Mouse (Mus musculus) hindbrain, embryonic 12.5 days (tissue): Measurements from ENCODE around the gene Rgs6. TPM values are rescaled to one million over a fixed set of nuclear protein-coding genes. Genes with fewer than 3 reads are reported as not detected.

ENCODE experiments used
- ATAC-seq: fragments of 200-750 bp; cut with Nextera tagmentation; 2 replicates; pipeline ENCODE4 v1.8.0; 2017; ENCODE audit warnings: moderate TSS enrichment; ENCODE audit not compliant: low FRiP score
- H3K27ac ChIP-seq: fragments of 300-500 bp; sonication (generic); 2 replicates; pipeline ENCODE4 v1.5.1; 2016; ENCODE audit warnings: mild to moderate bottlenecking
- H3K27me3 ChIP-seq: fragments of 300-500 bp; sonication (generic); 2 replicates; pipeline ENCODE4 v1.6.1; 2016; ENCODE audit warnings: mild to moderate bottlenecking
- H3K36me3 ChIP-seq: fragments of 300-500 bp; sonication (generic); 2 replicates; pipeline ENCODE4 v1.6.1; 2016; ENCODE audit warnings: mild to moderate bottlenecking
- H3K4me1 ChIP-seq: fragments of 300-500 bp; sonication (generic); 2 replicates; pipeline ENCODE4 v1.6.1; 2016
- H3K4me2 ChIP-seq: fragments of 300-500 bp; sonication (generic); replicated peaks from 2 replicates; pipeline ENCODE4 v1.6.1; 2016; ENCODE audit warnings: mild to moderate bottlenecking
- H3K4me3 ChIP-seq: fragments of 300-500 bp; sonication (generic); 2 replicates; pipeline ENCODE4 v1.5.1; 2016; ENCODE audit warnings: mild to moderate bottlenecking
- H3K9ac ChIP-seq: fragments of 300-500 bp; sonication (generic); 2 replicates; pipeline ENCODE4 v1.6.1; 2016; ENCODE audit warnings: mild to moderate bottlenecking, moderate library complexity
- H3K9me3 ChIP-seq: fragments of 300-500 bp; sonication (generic); replicated peaks from 2 replicates; pipeline ENCODE4 v1.6.1; 2016; ENCODE audit warnings: mild to moderate bottlenecking
- WGBS: fragments of 180-500 bp; shearing (Covaris S2); methylation state at CpG from one replicate; pipeline ENCODE4 v1.1.7; 2016; 5-methylcytosine and 5-hydroxymethylcytosine counted together
- polyA plus RNA-seq: library from polyadenylated mRNA; unstranded; fragments of >200 nt; fragmentation: Nextera tagmentation; extraction: Ambion mirVana; gene quantifications from 2 replicates; pipeline ENCODE4 v1.2.1, GENCODE M21; 2016

Gene Rgs6
- polyA plus RNA-seq, 1 experiment from 2014 or later = 2.4 TPM

- H3K36me3 ChIP-seq = no peaks in the 10 kb centered on the region
- no peak for ATAC-seq
- H3K27me3 ChIP-seq = no peaks in the 10 kb centered on the region
- H3K9ac ChIP-seq = no peak overlapping the region
- 80% methylated on average over 5 of the region's 5 CpGs for WGBS
- H3K4me3 ChIP-seq = no peak overlapping the region
- no peaks in the 10 kb centered on the region for H3K9me3 ChIP-seq
- H3K4me2 ChIP-seq = no peak overlapping the region
- peaks cover 21% of the 10 kb centered on the region for H3K4me1 ChIP-seq
- no peak overlapping the region for H3K27ac ChIP-seq
These were observed 482.8 kb downstream of the Rgs6 start for GRCm38 (mm10) chr12:83070848-83071247.

DNA sequence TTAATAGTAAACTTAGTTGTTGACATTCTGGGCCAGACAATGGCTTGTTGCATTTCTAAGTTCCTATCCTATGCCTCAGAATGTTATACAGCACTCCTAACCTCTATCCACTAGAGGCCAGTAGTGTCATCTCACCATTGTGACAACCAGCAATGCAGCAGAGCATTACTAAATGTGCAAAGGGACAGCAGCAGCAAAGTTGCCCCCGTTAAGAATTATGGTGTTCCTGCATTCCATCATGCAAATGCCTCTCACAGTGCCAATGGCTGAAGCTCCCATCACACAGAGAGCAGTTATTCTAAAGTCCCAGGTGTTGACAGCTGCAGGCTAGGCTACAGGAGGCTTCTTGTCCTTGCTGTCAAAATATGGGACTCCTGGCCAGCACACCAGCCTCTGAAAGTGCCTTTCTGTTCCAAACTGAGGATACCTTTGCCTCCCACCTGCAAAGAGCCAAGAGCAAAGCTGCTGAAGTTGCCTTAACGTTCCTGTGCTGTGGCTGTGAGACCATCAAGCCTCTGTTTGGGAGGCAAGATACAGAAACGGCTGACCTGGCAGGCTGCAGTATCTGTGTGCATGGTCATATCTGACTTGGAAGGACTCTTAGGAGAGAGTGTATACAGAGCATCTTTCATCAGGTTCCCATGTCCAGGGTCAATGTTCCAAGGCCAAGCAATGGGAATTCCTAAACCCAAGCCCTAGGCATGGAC is 484.2 kb downstream of the Rgs6 start:
- WGBS = 41% methylated on average over 3 of the region's 3 CpGs
- Histone ChIP-seq H3K27ac (peak overlapping the region; percentile 55), H3K9ac (no peak overlapping the region)

GRCm38 (mm10) chr12:83072951-83073878 is 485.1 kb downstream of the Rgs6 start:
- Histone ChIP-seq H3K4me2 (no peak overlapping the region), H3K4me1 (peaks cover 21% of the 10 kb centered on the region), H3K4me3 (no peak overlapping the region), H3K27me3 (no peaks in the 10 kb centered on the region), H3K9ac (no peak overlapping the region), H3K36me3 (no peaks in the 10 kb centered on the region), H3K27ac (peak overlapping the region; percentile 55), H3K9me3 (no peaks in the 10 kb centered on the region)
- peak; percentile 93 for ATAC-seq
- 30% methylated on average over 13 of the region's 13 CpGs for WGBS

More for the DNA sequence above, 484.2 kb downstream of the Rgs6 start:
- ATAC-seq = no peak
- H3K36me3 ChIP-seq = no peaks in the 10 kb centered on the region
- peaks cover 21% of the 10 kb centered on the region for H3K4me1 ChIP-seq
- H3K4me3 ChIP-seq = no peak overlapping the region
- H3K27me3 ChIP-seq = no peaks in the 10 kb centered on the region
- no peaks in the 10 kb centered on the region for H3K9me3 ChIP-seq
- no peak overlapping the region for H3K4me2 ChIP-seq

GRCm38 (mm10) chr12:83073879-83074368 is 485.8 kb downstream of the Rgs6 start:
- H3K4me3 ChIP-seq = no peak overlapping the region
- H3K27me3 ChIP-seq = no peaks in the 10 kb centered on the region
- H3K9ac ChIP-seq = no peak overlapping the region
- no peaks in the 10 kb centered on the region for H3K9me3 ChIP-seq
- H3K36me3 ChIP-seq = no peaks in the 10 kb centered on the region
- H3K4me1 ChIP-seq = peaks cover 21% of the 10 kb centered on the region
- ATAC-seq = no peak
- peak overlapping the region; percentile 55; the same call in 1 of the 2 replicates for H3K27ac ChIP-seq
- whole genome bisulfite sequencing = 79% methylated on average over 6 of the region's 6 CpGs
- no peak overlapping the region for H3K4me2 ChIP-seq

- H3K36me3 ChIP-seq = no peaks in the 10 kb centered on the region
- no peak overlapping the region for H3K4me3 ChIP-seq
- ATAC-seq = no peak
- no peaks in the 10 kb centered on the region for H3K27me3 ChIP-seq
- H3K9me3 ChIP-seq = no peaks in the 10 kb centered on the region
- no peak overlapping the region for H3K9ac ChIP-seq
- H3K4me2 ChIP-seq = no peak overlapping the region
- peaks cover 21% of the 10 kb centered on the region for H3K4me1 ChIP-seq
- WGBS = 91% methylated on average over 3 of the region's 3 CpGs
- H3K27ac ChIP-seq = no peak overlapping the region
These were observed 488.1 kb downstream of the Rgs6 start for GRCm38 (mm10) chr12:83076179-83076578.

- H3K27ac ChIP-seq = no peak overlapping the region
- H3K27me3 ChIP-seq = no peaks in the 10 kb centered on the region
- 82% methylated on average over 2 of the region's 2 CpGs for WGBS
- no peak overlapping the region for H3K4me3 ChIP-seq
- H3K36me3 ChIP-seq = no peaks in the 10 kb centered on the region
- peaks cover 17% of the 10 kb centered on the region for H3K4me1 ChIP-seq
- no peaks in the 10 kb centered on the region for H3K9me3 ChIP-seq
- no peak overlapping the region for H3K4me2 ChIP-seq
- ATAC-seq = no peak
- no peak overlapping the region for H3K9ac ChIP-seq
These were observed 489.4 kb downstream of the Rgs6 start for GRCm38 (mm10) chr12:83077486-83077885.

DNA sequence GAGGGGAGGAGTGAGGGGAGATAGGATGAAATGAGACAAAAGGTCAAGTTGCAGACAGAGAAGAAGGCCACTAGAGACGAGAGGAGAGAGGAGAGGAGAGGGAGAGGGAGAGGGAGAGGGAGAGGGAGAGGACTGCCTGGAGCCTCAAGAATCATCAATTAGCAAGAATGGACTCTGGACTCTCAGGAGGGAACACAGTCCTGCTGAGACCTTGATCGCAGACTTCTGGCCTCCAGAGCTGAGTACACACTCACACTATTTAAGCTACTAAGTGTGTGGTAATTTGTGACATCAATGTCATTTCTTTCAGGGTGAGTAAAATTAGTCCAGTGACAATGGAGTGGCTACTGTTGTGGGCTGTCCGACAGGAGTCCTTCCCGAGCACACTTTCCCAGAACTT is 495.3 kb downstream of the Rgs6 start:
- Histone ChIP-seq H3K4me3 (no peak overlapping the region), H3K4me2 (no peak overlapping the region)
- no peak for ATAC-seq

DNA sequence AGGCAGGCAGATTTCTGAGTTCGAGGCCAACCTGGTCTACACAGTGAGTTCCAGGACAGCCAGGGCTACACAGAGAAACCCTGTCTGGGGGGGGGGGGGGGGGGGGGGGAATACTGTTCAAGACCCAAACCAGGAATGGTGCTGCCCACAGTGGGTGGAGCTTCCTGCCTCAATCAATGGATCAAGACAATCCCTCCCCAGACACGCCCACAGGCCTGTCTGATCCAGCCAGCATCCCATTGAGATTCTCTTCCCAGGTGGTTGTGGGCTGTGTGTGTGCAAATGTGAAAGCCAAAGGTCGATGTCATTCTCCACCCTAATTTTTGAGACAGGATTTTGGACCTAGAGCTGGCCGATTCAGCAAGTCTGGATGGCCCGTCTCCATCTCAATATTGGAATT is 496.5 kb downstream of the Rgs6 start:
- H3K9me3 ChIP-seq = no peaks in the 10 kb centered on the region
- no peak overlapping the region for H3K4me2 ChIP-seq
- H3K27ac ChIP-seq = no peak overlapping the region
- H3K27me3 ChIP-seq = no peaks in the 10 kb centered on the region
- no peak for ATAC-seq
- H3K36me3 ChIP-seq = no peaks in the 10 kb centered on the region
- no peaks in the 10 kb centered on the region; the same call in 1 of the 2 replicates for H3K4me1 ChIP-seq
- 93% methylated on average over 5 of the region's 5 CpGs for WGBS
- no peak overlapping the region for H3K4me3 ChIP-seq
- no peak overlapping the region for H3K9ac ChIP-seq

More for the DNA sequence above, 495.3 kb downstream of the Rgs6 start:
- no peak overlapping the region for H3K27ac ChIP-seq
- no peaks in the 10 kb centered on the region for H3K9me3 ChIP-seq
- H3K9ac ChIP-seq = no peak overlapping the region
- H3K27me3 ChIP-seq = no peaks in the 10 kb centered on the region
- no peaks in the 10 kb centered on the region for H3K36me3 ChIP-seq
- 88% methylated on average over 3 of the region's 4 CpGs for WGBS
- no peaks in the 10 kb centered on the region; the same call in 1 of the 2 replicates for H3K4me1 ChIP-seq

DNA sequence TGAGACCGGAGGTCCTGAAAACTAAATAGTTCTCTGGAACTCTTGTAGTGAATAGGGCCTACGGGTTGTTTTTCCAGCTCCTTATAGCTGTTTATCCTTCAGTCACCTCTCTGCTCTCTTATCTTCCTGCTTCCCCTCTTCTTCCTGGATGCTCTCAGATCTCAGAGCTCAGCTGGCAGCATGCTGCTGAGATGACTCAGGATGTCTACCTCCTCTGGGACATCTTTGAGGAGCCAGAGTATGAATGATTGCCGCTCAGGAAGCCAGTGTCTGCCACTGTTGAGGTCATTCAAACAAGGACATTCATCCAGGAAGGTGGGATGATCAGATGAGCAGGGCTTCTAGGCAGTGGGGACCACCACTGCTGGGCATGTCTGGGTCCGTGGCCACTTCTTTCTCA is 498.9 kb downstream of the Rgs6 start:
- ATAC-seq = no peak
- Histone ChIP-seq H3K36me3 (no peaks in the 10 kb centered on the region), H3K4me3 (no peak overlapping the region), H3K9ac (no peak overlapping the region), H3K27me3 (no peaks in the 10 kb centered on the region), H3K4me2 (no peak overlapping the region), H3K4me1 (no peaks in the 10 kb centered on the region), H3K9me3 (no peaks in the 10 kb centered on the region), H3K27ac (no peak overlapping the region)
- WGBS = 86% methylated on average over 4 of the region's 4 CpGs

DNA sequence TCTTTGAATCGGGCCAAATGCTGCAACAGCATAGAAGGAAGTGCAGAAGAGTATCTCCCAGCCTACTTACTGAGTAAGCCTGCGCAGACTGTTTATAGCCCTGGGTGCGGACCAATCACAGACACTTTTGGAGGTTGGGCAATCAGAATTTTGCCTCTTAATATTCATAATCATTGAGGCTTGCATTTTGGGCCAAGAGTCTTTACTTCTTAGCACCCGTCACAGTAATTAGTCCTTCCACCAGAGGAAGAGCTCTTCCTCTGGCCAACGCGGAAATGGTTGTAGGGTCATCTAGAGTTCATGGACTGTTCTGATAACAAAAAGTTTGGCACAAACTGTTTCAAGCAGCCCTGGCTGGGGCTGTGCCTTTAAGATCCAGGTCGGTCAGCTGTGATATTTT is 499.5 kb downstream of the Rgs6 start:
- no peaks in the 10 kb centered on the region for H3K36me3 ChIP-seq
- no peaks in the 10 kb centered on the region for H3K27me3 ChIP-seq
- no peaks in the 10 kb centered on the region for H3K9me3 ChIP-seq
- 80% methylated on average over 7 of the region's 7 CpGs for WGBS
- no peaks in the 10 kb centered on the region for H3K4me1 ChIP-seq
- H3K27ac ChIP-seq = no peak overlapping the region
- no peak for ATAC-seq
- H3K4me3 ChIP-seq = no peak overlapping the region
- no peak overlapping the region for H3K9ac ChIP-seq
- H3K4me2 ChIP-seq = no peak overlapping the region

DNA sequence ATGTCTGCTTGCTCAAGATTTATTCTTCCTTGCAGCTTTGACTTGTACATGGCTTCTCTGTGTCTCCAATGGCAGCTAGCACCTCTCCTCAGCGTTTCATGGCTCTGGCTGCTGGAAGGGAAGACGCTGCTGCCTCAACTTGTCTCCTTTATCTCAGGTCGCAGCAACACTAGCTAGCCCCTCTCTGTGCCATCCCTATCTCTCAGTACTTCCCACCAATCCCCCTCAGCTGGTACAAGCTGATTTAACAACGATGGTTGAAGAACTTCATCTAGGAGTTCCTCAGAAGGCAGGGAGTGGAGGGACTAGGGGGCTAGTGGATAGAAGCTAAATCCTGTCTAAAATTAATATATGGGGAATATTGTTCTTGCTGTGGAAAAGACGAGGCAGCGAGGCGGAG is 503.9 kb downstream of the Rgs6 start:
- Histone ChIP-seq H3K27ac (no peak overlapping the region), H3K36me3 (no peaks in the 10 kb centered on the region), H3K4me2 (no peak overlapping the region), H3K4me1 (no peaks in the 10 kb centered on the region), H3K9ac (no peak overlapping the region), H3K4me3 (no peak overlapping the region), H3K9me3 (no peaks in the 10 kb centered on the region), H3K27me3 (no peaks in the 10 kb centered on the region)
- ATAC-seq = no peak
- 94% methylated on average over 7 of the region's 7 CpGs for WGBS

DNA sequence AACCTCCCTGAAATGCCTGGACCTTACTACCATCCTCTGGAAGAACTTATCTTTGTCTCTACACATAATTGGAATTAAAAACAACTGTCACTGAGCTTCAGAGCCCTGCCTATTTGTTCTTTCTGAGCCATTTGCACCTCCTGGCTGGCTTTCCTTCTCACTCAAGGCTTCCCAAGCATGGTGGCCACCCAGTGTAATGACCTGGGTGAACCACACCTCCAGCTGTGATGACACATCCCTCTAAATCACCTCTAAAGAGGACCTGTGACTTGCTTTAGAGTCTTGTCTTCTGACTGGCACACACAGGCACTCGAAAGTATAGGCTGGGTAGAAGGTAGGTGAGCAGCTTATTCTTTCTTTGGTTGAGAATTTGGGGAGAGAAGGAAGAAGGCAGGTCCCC is 509.7 kb downstream of the Rgs6 start:
- no peak overlapping the region for H3K4me3 ChIP-seq
- H3K27ac ChIP-seq = no peak overlapping the region
- H3K36me3 ChIP-seq = no peaks in the 10 kb centered on the region
- peaks cover 7% of the 10 kb centered on the region for H3K4me1 ChIP-seq
- no peak overlapping the region for H3K9ac ChIP-seq
- WGBS = 73% methylated on average over 1 of the region's 1 CpGs
- no peak overlapping the region for H3K4me2 ChIP-seq
- no peak for ATAC-seq
- no peaks in the 10 kb centered on the region for H3K27me3 ChIP-seq
- no peaks in the 10 kb centered on the region for H3K9me3 ChIP-seq
